Comparison of ENCODE assay signal across 25 mouse cellular contexts in genomic region chr3:27158910-27159309, GRCm38 (mm10). TPM values are rescaled to one million over a fixed set of nuclear protein-coding genes. Genes with fewer than 3 reads are reported as not detected.
DNase-seq lines count a peak whose midpoint lies in the region; ATAC-seq and TF ChIP-seq lines count a peak whose summit lies in the region.
"Had no signal": no experiment of that assay in that cellular context is flagged by ENCODE, and none has a peak within 500 bp of the region (broad histone marks: within the 10 kb centered on the region; RNA-seq: fewer than 3 reads in every experiment).

No protein-coding gene starts in this region.

- peaks cover 4% of the 10 kb centered on the region; the same call in 1 of the 2 replicates for H3K4me1 ChIP-seq in midbrain, embryonic 11.5 days (ENCODE audit: control insufficient read depth, insufficient read depth, low read length)
- H3K4me1 ChIP-seq in midbrain, embryonic 15.5 days: peaks cover 4% of the 10 kb centered on the region; the same call in 1 of the 2 replicates

- H3K4me2 ChIP-seq in midbrain, embryonic 11.5 days: no peak overlapping the region
- no peak overlapping the region for H3K4me2 ChIP-seq in midbrain, embryonic 15.5 days
- H3K4me2 ChIP-seq: embryonic facial prominence, embryonic 12.5 days; heart, embryonic 15.5 days; limb, embryonic 15.5 days; lung, embryonic 15.5 days had no signal

- H3K9ac ChIP-seq in midbrain, embryonic 11.5 days (ENCODE audit: low read length): no peak overlapping the region
- no peak overlapping the region for H3K9ac ChIP-seq in midbrain, embryonic 15.5 days
- H3K9ac ChIP-seq: embryonic facial prominence, embryonic 12.5 days; heart, embryonic 15.5 days; limb, embryonic 15.5 days; liver, embryonic 14.5 days; lung, embryonic 15.5 days had no signal

- no peaks in the 10 kb centered on the region for H3K27me3 ChIP-seq in midbrain, embryonic 11.5 days (ENCODE audit: control insufficient read depth, insufficient read depth, low read length)
- H3K27me3 ChIP-seq in midbrain, embryonic 15.5 days (replicated peaks): no peaks in the 10 kb centered on the region
- H3K27me3 ChIP-seq: CH12.LX; embryonic facial prominence, embryonic 12.5 days; heart, embryonic 15.5 days; limb, embryonic 15.5 days; lung, embryonic 15.5 days had no signal

- WGBS in midbrain, embryonic 11.5 days: 73% methylated on average over 4 of the region's 4 CpGs
- WGBS in midbrain, embryonic 15.5 days: 56% methylated on average over 4 of the region's 4 CpGs

- DNase-seq in heart, adult 11 months: peak; percentile 61
- no peak for DNase-seq in heart, postnatal 36 days
- DNase-seq in midbrain, embryonic 11.5 days (ENCODE audit: low spot score, missing footprints): peak; percentile 53
- peak; percentile 12 for DNase-seq in embryo, embryonic 11 days
- DNase-seq in yolk sac, embryonic 10.5 days (ENCODE audit: low spot score): peak; percentile 45
- DNase-seq in left cerebral cortex, adult 2 months (ENCODE audit: extremely low spot score in 1 of 2, low spot score in 2 of 2): no peak
- no peak for DNase-seq in cerebellum, adult 9-11 months
- DNase-seq: B cell, adult 2 months; cerebellum, adult 11-12 months; cerebellum, postnatal 14 days; gastrocnemius, postnatal 25 days; heart, adult 2 months; kidney, postnatal 36 days; left cerebral cortex, postnatal 4 days; lung, postnatal 4 days; thymus, adult 2 months; thymus, postnatal 4 days had no signal

- H3K9me3 ChIP-seq in midbrain, embryonic 11.5 days (ENCODE audit: control insufficient read depth, low read length): no peaks in the 10 kb centered on the region
- no peaks in the 10 kb centered on the region for H3K9me3 ChIP-seq in midbrain, embryonic 15.5 days
- H3K9me3 ChIP-seq: embryonic facial prominence, embryonic 12.5 days; heart, embryonic 15.5 days; limb, embryonic 15.5 days; lung, embryonic 15.5 days had no signal

- TF ChIP-seq CTCF in left cerebral cortex, adult 2 months (IDR thresholded peaks at IDR 0.05): no peak

- no peaks in the 10 kb centered on the region for H3K36me3 ChIP-seq in midbrain, embryonic 11.5 days (ENCODE audit: control insufficient read depth, insufficient read depth, low read length)
- H3K36me3 ChIP-seq in midbrain, embryonic 15.5 days (replicated peaks): no peaks in the 10 kb centered on the region
- H3K36me3 ChIP-seq: embryonic facial prominence, embryonic 12.5 days; heart, embryonic 15.5 days; limb, embryonic 15.5 days; lung, embryonic 15.5 days had no signal

- no peak for ATAC-seq in midbrain, embryonic 11.5 days (ENCODE audit: low FRiP score)
- no peak for ATAC-seq in midbrain, embryonic 15.5 days (replicated peaks)
- ATAC-seq: intestine, postnatal 0 days had no signal

- intact Hi-C loops in heart, postnatal 36 days (cut with DNase I): no loop called here
- intact Hi-C loops in left cerebral cortex, adult 2 months (cut with DNase I): no loop called here

- no peak overlapping the region for H3K27ac ChIP-seq in midbrain, embryonic 11.5 days (ENCODE audit: low read depth, low read length)
- H3K27ac ChIP-seq in midbrain, embryonic 15.5 days: no peak overlapping the region
- H3K27ac ChIP-seq in left cerebral cortex, adult 2 months: no peak overlapping the region
- H3K27ac ChIP-seq: embryonic facial prominence, embryonic 12.5 days; heart, adult 2 months; heart, embryonic 15.5 days; limb, embryonic 15.5 days; liver, embryonic 14.5 days; lung, embryonic 15.5 days had no signal

- no peak overlapping the region for H3K4me3 ChIP-seq in midbrain, embryonic 11.5 days (ENCODE audit: low read depth, low read length)
- H3K4me3 ChIP-seq in midbrain, embryonic 15.5 days: no peak overlapping the region
- no peak overlapping the region for H3K4me3 ChIP-seq in left cerebral cortex, adult 2 months
- H3K4me3 ChIP-seq: embryonic facial prominence, embryonic 12.5 days; heart, adult 2 months; heart, embryonic 15.5 days; limb, embryonic 15.5 days; lung, embryonic 15.5 days had no signal

RNA-seq across cellular contexts. Expression of gene Ect2, which starts 5.2 kb away (rescaled TPM):
- total RNA-seq in heart, postnatal 36 days (2021): under 1 TPM; 0.78 to 0.79 TPM
- 113 and 121 TPM in 2 replicates for polyA plus RNA-seq in midbrain, embryonic 11.5 days (2014; fragmentation: Nextera tagmentation; extraction: Ambion mirVana)
- 7.8 and 9.6 TPM in 2 replicates for polyA plus RNA-seq in midbrain, embryonic 15.5 days (2015; fragmentation: Nextera tagmentation; extraction: Ambion mirVana)
- 1 to 10 TPM in 1 of 2 experiments, under 1 TPM in 1; 0.79 to 1.4 TPM for total RNA-seq in left cerebral cortex, adult 2 months (2021)

RNA-seq across cellular contexts. Expression of gene Nceh1, which starts 23.9 kb away (rescaled TPM):
- total RNA-seq in heart, postnatal 36 days (2021): 100 to 1,000 TPM; 203 to 236 TPM
- 4.1 and 4.4 TPM in 2 replicates for polyA plus RNA-seq in midbrain, embryonic 11.5 days (2014; fragmentation: Nextera tagmentation; extraction: Ambion mirVana)
- polyA plus RNA-seq in midbrain, embryonic 15.5 days (2015; fragmentation: Nextera tagmentation; extraction: Ambion mirVana): 11.2 and 12.8 TPM in 2 replicates
- 100 to 1,000 TPM; 112 to 116 TPM for total RNA-seq in left cerebral cortex, adult 2 months (2021)

Comparison
In these comparisons a context has a peak if more than half of its experiments do, and no peak if none do; other contexts are left out.
1. DNase-seq: peak in heart, adult 11 months (single experiment), midbrain, embryonic 11.5 days (single experiment), embryo, embryonic 11 days (single experiment) and yolk sac, embryonic 10.5 days (single experiment); none in heart, postnatal 36 days (0 of 2), left cerebral cortex, adult 2 months (0 of 2) and cerebellum, adult 9-11 months (single experiment).